Mouse (Mus musculus) bone marrow macrophage, adult 2 months (primary cell): ENCODE measurements around the gene Gm13275.

Source experiments
- CTCF ChIP-seq: IDR thresholded peaks from 2 replicates; pipeline ENCODE4 v1.5.1; 2012; ENCODE audit warnings: low read depth, mild to moderate bottlenecking, low read length, moderate library complexity
- POLR2A ChIP-seq: IDR thresholded peaks from 2 replicates; pipeline ENCODE4 v1.6.1; 2012; ENCODE audit warnings: mild to moderate bottlenecking, low read depth, low read length, borderline replicate concordance

- TF ChIP-seq CTCF (no peak), POLR2A (no peak)
These were observed 44.5 kb downstream of the Gm13275 start for GRCm38 (mm10) chr4:88838828-88839227.
